Mouse (Mus musculus): Measurements from ENCODE around the gene Rasgrf1. TPM values are rescaled to one million over a fixed set of nuclear protein-coding genes. Genes with fewer than 3 reads are reported as not detected.
"Not testable (repeated sequence)": the region's sequence is repeated elsewhere in the genome, so short reads cannot be mapped to it uniquely, and the experiment has no call there.

The Rasgrf1 gene
- total RNA-seq, 2 experiments from 2014 or later, result not detected

DNA sequence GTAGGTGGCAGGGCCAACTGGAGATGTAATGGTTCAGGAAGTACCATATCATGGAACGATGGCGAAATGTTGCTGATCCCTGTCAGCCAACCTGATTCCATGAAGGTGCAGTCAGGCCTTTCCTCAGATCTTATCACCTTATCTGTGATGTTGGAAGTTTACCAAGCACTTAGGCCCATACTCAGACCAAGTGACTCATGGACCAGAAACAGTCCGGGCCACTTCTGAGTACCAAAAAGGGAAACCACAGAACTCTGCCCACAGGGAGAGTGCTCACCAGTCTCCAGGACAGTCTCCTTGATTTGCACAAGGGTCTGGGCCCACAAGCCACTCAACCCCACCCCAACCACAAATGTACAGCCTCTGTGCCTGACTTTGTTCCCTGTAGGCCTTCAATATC, 126.1 kb downstream of the Rasgrf1 start:
- ATAC-seq (ENCODE audit: poor library complexity, severe bottlenecking), result peak; percentile 27; the same call in 1 of the 2 replicates

DNA sequence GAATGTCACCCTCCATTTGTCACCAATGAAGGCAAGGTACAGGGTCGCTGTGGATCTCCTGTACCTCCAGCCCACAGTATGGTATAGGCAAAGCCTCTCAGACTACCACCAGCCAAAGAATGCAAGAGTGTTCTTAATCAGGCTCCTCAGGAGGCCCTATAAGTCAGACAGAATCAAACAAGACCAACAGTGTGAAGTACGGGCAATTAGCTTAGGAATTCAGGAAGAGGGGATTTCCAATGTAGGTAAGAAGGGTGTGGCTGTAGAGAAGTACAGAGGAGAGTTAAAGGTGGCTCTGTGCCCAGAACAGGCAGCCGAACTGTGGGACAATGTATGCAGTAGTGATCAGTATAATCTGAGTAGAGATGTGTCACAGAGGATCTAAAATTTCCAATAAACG, 126.6 kb downstream of the Rasgrf1 start:
- no peak for ATAC-seq (ENCODE audit: poor library complexity, severe bottlenecking)

DNA sequence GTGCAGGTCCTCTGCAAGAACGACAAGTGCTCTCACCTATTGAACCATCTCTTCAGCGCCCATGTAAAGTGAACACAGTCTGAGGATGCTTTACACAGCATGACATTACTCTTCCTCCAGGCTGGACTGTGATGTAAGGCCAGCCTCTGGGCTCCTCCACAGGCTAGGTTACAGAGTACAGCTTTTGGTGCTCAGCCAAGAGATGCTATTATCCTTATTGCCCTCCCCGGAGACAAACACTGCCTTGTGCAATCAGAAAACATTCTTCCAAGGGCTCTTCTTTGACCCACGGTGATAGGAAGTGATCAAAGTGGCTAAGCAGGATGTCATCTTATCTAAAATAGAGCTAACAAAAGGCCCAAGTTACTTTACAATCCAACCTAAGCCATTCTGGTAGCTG, 128.8 kb downstream of the Rasgrf1 start:
- no peak for ATAC-seq (ENCODE audit: poor library complexity, severe bottlenecking)

DNA sequence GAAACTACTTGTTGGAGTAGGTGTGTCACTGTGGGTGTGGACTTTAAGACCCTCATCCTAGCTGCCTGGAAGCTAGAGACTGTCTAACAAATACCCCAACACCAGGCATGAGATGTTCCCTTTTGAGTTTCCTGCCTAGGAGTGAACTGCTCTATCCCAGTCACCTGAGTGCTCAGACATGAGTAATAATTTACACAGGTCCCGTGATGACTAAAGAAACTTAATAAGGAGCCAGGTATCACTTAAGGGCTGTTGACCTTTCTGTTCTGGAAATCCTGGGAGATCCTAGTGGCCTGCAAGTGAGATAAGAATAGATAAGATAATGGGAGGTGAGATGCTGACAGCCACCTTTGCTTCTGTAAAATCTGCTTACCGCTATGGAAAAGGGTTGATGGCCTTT, 131.2 kb downstream of the Rasgrf1 start:
- ATAC-seq (ENCODE audit: poor library complexity, severe bottlenecking), result no peak

DNA sequence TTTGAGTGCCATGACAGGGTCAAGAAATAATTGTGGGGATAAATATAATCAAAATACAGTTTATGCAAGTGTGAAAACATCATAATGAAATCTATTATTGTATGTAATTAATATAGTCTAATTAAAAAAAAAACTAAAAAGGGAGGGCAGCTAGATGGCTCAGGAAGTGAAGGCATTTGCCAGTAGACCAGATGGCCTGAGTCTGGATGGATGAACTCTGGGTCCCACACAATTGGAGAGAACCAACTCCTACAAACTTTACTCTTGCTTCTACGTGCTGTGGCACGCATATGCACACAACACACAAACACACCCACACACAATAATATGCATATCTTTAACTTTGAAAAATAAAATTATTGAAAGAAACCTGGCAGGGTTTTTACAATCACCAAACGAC, 131.8 kb downstream of the Rasgrf1 start:
- ATAC-seq (ENCODE audit: poor library complexity, severe bottlenecking), result no peak

DNA sequence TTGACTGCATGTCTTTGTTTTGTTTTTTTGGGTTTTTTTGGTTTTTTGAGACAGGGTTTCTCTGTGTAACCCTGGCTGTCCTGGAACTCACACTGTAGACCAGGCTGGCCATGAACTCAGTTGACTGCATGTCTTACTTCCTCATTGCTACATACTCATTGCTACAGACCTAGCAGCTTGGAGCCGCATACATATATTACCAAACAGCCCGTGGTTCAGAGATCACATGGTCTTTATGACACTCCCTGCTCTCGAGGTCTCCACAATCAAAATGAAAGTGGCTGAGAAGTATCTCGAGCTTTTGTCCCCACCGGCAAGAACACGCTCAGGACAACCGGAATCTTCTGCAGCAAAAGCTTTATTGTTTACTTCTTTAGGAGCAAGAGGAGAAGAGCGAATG, 133.2 kb downstream of the Rasgrf1 start:
- peak; percentile 100 for ATAC-seq (ENCODE audit: poor library complexity, severe bottlenecking)

DNA sequence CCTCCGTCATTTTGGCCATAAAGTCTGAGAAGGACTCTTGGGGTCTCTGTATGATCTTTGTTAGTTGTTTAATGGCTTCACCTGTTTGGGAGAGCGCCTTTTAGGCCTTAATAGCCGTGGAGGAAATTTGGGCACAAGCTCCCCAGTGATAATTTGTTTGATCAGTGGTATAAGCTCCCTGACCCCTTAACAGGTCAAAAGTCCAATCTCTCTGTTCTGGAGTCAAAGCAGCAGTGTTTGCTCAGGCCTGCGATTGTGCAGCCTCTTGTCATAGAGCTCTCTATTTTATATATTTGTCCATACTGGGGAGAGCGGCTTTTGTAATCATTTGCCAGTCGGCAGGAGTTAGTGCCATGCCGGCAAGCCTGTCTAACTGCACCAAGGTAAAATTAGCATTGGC, 135.5 kb downstream of the Rasgrf1 start:
- no peak for ATAC-seq (ENCODE audit: poor library complexity, severe bottlenecking)

DNA sequence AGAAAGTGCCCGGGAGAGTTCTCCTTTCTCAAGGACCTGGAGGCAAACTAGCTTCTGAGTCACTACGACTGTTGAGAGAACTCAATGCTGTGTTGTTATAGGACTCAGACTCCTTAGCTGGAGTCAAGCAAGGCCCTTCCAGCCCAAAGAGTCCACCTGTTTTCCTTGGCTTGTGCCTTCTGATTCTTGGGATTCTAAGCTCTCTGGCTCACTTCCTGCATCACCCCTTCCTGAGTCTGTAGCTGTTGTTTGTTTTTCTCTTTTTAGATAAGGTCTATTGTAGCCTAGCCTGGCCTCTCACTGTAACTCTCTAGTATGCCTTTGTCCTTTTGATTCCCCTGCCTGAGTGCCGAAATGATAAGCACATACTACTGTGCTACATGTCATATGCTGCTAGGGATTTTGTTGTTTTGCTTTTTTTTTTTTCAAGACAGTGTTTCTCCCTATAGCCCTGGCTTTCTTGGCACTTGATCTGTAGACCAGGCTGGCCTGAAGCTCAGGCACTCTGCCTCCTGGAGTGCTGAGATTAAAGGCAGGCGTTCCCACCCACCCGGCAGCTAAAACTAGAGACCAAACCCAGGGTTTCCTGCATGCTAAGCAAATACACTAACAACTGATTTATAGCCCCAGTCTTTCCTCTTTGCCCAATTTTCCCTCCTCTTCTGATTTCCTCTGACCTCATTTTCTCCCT, 138.4 kb downstream of the Rasgrf1 start:
- no peak for ATAC-seq (ENCODE audit: poor library complexity, severe bottlenecking)

DNA sequence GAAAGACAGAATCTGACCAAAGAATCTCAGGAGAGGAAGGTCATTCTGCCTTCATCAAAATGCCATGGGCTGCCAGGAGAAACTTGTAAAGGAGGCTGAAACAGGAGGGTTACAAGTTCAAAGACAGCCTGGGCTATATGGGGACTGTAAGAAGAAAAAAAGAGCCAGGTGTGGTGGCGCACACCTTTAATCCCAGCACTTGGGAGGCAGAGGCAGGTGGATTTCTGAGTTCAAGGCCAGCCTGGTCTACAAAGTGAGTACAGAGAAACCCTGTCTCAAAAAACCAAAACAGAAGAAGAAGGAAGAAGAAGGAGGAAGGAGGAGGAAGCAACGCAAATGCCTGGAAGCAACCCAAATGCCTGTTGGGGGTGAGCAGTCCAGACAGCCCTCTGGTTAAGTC, 144.1 kb downstream of the Rasgrf1 start, which contains the start of gene Ctsh:
Gene Ctsh (plus strand): TSS at position 301 of the 400 bp plus-strand sequence.
- ATAC-seq (ENCODE audit: poor library complexity, severe bottlenecking), result no peak

DNA sequence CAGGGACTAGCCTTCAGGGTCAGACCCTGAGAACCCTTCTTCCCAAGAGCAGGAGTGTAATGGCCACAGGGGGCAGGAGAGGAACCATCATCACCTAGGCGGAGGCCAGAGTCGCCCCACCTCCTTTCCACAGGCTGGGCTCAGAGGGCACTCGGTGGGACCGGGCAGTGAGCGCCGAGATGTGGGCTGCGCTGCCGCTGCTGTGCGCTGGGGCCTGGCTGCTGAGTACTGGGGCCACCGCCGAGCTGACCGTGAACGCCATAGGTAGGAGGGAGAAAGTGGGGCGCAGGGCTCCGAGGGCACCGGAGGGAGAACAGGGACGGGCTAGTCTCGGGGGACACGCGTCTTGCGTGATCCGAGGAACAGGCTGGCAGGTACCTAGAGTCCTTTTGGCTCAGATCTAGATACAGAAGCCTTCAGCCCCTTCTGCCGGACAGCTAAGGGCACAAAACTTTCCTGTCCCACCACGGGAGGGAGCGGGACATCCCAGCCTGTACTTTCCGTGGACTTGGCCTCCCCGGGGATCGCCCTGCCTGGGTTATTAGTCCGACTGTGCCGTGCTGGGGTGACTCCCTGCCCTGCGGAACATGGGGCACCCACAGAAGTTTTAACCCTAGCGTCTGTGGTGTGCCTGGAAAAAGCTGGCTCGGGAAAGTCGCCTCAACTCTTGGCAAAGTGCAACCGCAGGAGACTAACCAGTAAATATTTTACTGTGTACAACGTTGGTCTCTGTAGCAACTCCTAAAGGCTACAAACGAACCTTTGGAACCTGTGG, 144.8 kb downstream of the Rasgrf1 start:
- ATAC-seq (ENCODE audit: poor library complexity, severe bottlenecking), result peak; percentile 97

DNA sequence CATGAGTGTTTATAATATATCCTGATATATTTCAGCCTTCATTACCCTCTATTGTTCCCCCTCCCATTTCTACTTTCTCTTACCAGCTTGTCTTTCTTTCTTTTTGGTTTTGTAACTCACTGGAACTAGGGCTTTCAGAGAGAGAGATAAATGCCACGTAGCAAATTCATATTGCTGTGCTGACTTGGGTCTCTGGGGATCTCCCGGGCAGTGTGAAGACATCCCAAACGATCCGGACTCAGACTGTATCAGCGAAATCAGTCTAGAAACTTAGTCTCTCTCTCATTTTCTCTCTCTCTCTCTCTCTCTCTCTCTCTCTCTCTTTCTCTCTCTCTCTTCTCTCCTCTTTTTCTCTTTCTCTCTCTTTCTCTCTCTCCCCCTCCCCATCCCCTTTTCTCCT, 145.7 kb downstream of the Rasgrf1 start:
- ATAC-seq (ENCODE audit: poor library complexity, severe bottlenecking), result no peak

DNA sequence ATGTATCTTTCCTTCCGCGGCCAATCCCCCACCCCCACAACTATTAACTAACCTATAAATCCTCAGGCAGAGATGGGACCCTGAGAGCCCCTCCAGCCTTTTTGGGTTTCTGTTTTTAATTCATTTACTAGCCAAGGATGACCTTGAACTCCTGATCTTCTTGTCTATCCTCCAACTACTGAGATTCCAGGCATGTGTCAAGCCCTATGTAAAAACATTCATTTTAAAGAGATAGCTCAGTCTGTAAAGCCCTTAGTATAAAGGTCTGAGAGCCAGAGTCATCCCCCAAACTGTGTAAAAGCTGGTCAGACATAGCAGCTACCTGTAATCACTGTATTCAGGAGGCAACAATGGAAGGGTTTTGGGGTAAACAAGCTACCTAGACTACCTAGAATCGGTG, 146.2 kb downstream of the Rasgrf1 start:
- ATAC-seq (ENCODE audit: poor library complexity, severe bottlenecking), result no peak

DNA sequence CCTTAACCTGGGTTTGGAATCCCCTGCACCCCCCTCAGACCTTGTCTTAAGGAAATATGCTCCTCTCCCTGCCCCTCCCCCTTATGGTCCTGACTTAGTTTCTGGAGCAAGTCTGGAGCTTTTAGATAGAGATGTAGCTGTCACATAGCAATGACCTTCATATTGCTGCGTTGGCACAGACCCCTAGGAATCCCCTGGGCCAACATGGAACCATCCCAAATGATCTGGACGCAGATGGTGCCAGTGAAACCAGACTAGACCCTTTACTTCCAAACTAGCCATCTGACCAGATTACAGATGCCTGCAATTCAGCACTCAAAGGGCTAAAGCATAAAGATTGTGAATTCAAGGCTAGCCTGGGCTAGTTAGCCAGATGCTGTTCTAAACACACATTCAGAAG, 147.0 kb downstream of the Rasgrf1 start:
- no peak for ATAC-seq (ENCODE audit: poor library complexity, severe bottlenecking)

DNA sequence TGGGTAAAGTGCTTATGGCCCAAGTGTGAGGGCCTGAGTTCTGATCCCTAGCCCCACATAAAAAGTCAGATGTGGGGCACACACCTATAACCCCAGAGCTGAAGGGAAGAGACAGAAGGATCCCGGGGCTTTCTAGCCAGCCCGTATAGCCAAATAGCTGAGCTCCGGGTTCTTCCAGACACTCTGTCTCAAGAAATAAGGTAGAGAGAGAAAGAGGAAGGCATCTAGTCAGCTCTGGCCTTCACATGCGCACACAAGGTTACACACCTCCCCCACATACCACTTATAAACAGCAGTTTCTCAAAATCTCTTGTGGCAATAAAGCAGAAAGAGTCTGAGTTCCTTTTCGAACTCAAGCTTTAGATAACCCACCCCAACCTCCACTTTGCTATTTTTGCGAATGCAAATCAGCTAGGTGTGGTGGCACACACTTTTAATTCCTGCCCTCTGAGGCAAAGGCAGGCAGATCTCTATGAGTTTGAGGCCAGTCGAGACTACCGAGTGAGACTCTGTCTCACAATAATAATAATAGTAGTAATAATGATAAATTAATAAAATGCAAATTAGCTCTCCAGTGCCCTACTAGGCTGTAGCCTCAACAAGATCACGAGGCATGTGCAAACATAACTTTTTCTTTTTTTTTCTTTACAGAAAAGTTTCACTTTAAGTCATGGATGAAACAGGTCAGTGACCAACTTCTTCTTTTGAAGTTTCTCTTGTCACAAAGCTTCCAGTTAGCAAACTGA, 150.3 kb downstream of the Rasgrf1 start:
- peak; percentile 74 for ATAC-seq (ENCODE audit: poor library complexity, severe bottlenecking)

DNA sequence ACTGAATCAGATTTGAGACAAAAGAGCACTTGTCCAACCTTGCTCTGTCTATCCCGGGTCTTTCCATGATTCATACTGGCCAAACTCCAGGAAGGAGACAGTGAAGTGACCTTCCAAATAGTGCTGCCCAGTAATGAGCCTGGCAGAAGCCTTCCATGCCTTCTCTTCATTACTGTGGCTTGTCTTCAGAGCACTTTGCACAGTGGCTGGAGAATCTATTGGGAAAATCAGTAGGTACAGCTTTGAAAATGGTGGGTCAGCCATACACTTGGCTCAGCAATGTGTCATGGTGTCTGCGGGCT, 150.8 kb downstream of the Rasgrf1 start:
- no peak for ATAC-seq (ENCODE audit: poor library complexity, severe bottlenecking)

DNA sequence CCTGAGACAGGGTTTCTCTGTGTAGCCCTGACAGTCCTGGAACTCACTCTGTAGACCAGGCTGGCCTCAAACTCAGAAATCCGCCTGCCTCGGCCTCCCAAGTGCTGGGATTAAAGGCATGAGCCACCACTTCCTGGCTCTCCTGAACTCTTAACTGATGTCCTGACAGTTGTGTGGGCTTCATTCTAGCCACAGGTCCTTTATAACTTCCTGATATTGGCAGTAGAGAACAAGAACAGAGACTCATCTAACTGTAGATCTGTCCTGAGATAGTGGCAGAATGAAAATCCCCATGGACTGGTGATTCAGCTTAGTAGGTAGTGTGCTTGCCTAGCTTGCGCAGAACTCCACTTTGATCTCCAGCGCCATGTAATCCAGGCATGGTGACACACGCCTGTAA, 151.2 kb downstream of the Rasgrf1 start:
- ATAC-seq (ENCODE audit: poor library complexity, severe bottlenecking), result not testable (repeated sequence)

DNA sequence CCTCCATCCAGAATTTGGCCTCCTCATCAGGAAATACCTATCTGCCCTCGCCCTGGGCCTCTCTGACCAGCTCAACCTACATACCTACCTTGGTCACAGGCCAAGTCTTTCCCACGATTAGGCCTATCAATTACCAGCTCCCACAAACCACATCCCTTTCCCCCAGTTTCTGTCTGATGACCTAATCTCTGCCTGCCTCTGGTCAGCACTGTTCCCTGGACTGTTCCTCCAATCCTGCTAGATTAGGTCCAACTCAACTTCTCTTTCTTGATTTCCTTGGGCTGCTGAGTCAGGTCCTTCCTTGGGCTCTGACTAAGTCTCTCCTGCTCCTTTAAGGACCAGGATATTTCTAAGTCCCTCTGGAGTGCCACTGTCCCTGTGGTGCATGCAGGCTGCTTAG, 157.6 kb downstream of the Rasgrf1 start:
- ATAC-seq (ENCODE audit: poor library complexity, severe bottlenecking), result peak; percentile 26; the same call in 1 of the 2 replicates

DNA sequence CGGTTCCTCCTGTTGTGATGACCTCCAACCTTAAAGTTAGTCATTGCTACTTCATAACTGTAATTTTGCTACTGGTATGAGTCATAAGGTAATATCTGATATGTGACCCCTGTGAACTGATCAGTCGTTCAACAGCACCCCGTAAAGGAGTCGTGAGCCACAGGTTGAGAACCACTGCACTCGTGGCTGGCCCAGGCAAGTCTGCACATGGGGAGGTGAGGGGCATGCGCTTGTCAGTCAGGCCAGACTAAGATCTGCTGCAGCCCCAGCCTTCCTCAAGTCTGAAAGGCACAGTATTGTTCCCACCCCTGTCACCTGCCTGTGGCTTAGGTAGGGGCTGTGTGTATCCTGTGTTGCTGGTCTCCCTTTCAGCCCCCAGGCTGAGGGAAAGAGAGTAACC, 159.1 kb downstream of the Rasgrf1 start:
- ATAC-seq (ENCODE audit: poor library complexity, severe bottlenecking), result no peak

DNA sequence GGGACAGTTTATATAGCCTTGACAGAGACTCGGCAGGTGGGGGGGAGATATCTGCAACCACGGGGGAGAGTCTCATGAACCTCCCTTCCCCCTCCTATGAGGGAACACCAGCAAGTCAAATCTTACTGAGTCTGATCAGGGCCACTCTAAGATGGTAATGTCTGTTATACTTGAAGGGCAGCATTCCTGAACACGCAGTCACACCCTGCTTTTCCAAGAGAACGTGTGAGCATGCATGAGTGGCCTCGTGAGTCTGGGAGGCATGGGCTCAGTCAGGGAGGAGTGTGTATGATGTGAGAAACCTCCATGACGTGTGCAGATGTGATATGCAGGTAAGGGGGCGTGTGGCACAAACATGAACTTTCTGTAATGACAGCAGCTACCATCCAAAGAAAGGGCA, 159.8 kb downstream of the Rasgrf1 start:
- no peak for ATAC-seq (ENCODE audit: poor library complexity, severe bottlenecking)

DNA sequence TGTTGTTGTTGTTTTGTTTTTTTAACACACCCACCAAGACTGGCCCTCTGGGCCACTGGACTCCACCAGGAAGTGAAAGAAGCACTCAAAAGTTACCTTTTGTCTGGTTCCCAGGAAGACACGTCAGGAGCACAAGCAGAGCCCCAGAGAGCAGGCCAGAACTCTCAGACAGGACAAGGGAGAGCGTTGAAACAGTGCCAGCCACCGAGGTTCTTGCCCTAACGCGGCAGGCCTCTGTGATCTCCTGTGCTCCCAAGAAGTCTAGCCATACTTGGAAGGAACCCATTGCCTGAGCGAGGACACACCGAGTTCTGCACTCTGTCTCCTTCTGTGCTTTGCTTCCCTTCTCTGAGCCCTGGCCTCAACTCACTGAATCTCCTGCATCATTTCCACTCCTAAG, 160.5 kb downstream of the Rasgrf1 start:
- ATAC-seq (ENCODE audit: poor library complexity, severe bottlenecking), result no peak

DNA sequence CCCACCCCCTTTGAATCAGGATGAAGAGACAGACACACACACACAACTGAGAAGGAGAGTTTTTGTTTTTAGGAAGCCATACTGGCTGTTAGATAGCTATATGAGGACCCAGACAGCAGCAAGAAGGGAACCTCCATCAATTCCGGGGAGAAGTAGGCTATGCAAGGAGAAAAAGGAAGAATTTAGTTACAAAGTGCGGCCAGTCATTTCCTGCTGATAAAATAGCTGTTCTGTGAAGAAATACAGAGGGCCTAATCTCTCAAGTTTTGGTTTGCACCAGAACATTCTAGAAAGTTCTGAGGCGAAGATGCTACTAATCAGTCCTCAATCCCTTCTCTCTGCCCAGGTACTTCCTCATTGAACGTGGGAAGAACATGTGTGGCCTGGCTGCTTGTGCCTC, 165.6 kb downstream of the Rasgrf1 start:
- peak; percentile 31 for ATAC-seq (ENCODE audit: poor library complexity, severe bottlenecking)

DNA sequence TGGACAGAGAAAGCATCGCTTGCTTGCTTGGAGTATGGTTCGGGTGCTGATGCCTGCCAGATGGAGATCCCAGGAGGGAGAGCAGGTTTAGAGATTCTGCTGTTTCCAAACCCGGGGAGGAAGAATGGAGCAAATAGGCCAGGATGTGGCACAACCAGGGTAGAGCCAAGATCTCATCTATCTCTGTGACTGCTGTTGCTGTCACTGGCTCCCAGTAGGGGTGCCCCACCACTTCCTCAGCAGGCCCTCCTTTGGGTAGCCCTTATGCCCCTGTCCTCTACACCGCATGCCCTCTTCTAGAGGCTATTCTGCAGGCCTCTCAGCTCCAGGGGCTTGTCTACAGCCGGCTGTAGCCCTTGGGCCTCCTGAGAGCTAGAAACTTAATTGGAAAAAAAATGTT, 166.4 kb downstream of the Rasgrf1 start:
- ATAC-seq (ENCODE audit: poor library complexity, severe bottlenecking), result peak; percentile 62
